Mouse (Mus musculus) fibroblast of lung, adult 2 months (primary cell): ENCODE results near the gene Arhgef26.

Experiments
- DNase-seq: peaks from one replicate; pipeline ENCODE4 v3.0.0-alpha.2; 2011; ENCODE audit warnings: low read depth

Arhgef26 gene

DNA sequence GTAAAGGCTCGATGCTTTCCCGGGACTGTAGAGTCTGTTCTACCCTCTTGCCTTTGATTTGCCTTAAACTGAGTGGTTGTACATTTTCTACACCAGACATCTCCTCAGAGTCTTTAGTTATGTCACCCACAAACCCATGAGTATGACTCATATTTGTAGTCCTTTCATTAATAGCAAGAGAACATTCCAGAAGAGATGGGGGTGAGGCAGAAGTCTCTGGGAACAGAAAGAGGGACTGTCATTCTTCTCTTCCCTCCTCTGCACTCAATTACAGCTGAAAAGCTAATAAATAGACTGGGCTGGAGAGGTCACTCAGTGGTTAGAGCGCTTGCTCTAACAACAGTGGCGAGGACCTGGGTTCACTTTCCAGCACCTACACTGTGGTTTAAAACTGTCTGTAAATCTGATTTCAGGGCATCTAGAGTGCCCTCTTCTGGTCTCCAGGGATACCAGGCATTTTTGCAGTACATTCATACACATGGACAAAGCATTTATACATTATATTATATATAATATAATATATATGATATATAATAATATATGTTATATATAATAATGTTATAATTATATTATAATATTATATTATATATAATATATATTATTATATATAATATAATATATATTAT lies 111.8 kb downstream of the Arhgef26 start:
- DNase-seq, result peak; percentile 4

DNA sequence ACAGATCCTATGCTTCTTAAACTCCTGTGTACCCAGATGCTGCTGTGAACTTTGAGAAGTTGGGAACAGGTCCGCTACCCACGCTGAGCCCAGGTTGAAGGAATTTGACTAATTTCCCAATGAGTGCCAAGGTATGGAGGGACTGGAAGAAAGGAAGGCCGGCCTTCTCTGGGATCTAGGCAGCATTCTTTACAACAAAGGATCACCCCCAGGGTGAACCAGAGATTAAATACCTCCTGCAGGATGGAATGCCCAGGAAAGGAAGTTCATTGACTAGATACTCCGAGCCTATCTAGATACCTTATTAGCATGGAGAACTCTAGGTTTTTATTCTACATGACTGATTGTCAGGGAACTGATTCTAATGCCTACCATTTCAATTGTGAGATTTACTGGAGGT lies 114.8 kb downstream of the Arhgef26 start:
- no peak for DNase-seq

DNA sequence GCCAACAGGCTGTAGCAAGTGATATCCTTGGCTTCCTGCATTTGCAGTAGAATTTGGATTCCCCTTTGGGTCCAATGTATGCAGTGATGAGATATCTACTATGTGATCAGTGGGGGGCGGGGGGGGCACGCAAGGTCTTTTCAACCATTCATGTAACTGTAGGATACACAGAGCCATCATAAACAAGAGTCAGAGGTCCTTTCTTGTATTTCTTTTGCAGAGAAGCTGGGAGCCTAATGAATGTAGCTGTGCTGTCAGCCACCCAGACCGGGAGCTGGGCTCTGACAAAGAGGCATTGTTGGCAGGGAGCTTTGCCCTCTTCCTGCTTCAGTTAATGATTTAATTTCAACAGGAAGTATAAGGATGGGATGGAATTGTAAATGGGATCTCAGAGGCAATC lies 116.0 kb downstream of the Arhgef26 start:
- no peak for DNase-seq

DNA sequence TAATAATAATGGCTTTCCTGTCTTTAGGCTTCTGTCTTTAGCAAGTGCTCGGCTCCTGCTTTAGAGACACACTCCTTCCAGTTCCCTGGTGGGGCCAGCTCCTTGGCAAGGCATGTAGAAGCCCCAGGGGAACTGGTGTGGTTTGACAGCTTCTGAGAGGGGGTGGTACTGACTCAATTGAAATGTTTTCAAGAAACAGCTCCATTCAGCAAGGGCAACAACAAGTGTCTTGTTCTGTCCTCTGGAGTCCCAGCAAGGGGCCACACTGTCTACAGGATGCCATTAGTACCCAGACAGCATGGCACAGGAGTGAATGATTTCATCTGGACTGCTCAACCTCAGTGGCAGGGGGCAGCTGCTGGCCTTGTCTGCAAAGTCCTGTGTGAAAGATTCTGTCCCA lies 117.7 kb downstream of the Arhgef26 start:
- DNase-seq, result peak; percentile 6

DNA sequence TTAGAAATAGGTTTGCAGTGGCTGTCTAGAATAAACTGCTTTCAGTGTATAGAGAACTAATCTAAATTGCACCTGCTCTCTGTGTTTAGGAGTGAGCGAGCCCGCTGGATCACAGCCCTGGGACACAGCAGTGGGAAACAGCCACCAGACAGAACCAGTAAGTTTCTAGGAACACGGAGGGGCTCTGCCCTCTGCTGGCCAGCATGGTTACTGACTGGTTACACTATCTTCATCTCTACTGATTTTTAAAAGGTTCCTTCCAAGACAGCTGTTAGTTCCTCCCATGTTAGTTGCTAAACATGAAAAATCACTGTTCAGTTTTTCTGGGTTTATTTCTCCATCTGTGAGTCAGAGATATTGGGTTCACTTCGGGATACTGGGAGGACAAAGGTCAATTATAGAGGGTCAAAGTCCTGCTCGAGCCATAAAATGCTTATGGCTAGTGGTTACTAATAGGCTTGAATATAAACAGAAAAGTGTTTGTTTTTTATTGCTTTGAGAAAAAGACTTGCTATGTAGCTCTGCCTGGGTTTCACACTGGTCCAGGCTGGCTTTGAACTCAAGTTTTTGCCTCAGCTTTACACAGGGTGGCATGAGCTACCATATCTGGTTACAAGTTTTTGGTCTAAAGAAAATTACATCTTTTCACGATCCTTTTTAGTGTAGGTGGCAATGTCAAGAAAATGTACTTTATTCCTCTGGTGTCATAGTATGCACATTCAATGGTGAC lies 120.3 kb downstream of the Arhgef26 start:
- peak; percentile 27 for DNase-seq

DNA sequence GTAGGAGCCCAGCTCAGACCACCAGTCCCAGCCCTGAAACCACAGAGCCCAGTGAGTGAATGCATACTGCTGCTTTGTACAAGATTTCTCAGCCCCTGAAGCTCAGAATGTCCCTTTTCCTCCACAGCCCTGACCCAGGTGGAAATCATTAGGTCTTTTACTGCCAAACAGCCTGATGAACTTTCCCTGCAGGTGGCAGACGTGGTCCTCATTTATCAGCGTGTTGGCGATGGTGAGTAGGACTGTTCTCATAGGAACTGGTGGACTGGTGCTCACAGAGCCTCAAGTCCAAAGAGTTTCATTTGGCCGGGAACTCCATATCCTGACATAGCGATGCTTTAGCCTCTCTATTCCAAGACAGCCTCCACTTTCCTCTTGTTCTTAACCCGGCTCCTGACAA lies 121.3 kb downstream of the Arhgef26 start:
- no peak for DNase-seq

DNA sequence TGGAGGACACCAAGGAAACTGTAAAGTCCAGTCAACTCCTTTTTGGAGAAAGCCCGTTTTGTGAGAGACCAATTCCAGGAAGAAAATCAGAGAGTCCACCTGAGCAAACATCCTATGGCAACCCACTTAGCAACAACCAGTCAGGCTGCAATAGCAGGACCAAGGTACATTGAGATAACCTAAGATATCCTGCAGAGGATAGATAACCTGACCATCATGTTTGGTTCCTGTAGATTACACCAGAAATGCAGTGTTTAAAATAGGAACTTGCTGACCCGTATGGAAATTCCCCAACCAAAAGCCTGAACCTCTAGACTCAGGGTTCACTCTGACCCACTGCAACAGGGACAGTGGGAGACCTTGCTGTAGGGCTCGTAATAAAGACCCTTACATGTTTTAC lies 126.1 kb downstream of the Arhgef26 start:
- no peak for DNase-seq

DNA sequence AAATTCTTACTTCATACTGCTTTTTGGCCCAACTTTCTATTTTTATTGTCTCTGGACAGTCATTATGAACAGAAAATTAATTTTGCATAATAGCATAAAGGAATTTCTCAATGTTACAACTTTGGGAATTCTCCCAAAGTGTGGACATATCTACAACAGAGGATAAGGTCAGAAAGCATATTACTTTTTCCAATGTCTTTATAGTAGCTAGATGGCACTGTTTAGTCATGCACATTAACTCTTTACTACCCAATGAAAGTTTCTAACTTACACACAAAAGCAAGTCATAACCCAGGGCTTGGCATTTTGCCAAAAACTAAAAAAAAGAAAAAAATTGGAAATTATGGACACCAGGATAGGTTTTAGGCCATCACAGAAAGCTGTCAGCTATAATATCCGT lies 132.0 kb downstream of the Arhgef26 start:
- no peak for DNase-seq

DNA sequence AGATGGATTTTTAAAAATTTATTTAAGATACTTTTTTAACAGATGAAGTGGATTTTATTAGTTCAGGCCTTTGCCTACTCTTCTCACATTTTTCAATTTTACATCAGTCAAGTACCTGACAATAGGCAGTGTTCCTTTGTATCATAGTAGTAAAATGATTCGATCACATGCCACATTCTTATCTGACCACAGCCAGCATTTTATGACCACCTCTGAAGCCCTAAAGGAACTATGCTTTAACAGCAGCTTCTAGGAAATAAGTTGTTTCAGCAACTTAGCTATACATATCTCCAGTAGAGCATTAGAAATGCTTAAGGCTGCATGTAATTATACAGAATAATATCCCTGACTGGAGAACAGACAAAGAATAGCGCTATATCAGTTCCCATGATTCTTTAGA lies 146.2 kb downstream of the Arhgef26 start:
- no peak for DNase-seq

DNA sequence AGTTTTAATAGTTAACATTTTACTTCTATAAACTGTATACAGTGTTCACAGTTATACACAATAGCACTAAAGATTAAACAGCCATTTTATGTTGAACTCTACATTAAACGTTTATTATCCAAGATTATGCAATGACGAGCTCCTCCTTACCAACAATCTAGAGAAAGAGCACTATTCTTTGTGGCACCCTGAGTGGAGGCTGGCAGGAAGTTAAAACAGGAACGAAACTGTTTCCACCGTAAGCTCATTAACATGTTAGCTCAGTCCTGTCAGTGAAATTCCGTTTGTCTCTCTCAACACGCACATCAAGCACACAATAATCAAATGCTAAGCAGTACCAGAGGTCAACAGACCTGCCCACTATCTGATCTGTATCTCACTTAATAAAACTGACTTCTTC lies 154.4 kb downstream of the Arhgef26 start:
- DNase-seq, result no peak

DNA sequence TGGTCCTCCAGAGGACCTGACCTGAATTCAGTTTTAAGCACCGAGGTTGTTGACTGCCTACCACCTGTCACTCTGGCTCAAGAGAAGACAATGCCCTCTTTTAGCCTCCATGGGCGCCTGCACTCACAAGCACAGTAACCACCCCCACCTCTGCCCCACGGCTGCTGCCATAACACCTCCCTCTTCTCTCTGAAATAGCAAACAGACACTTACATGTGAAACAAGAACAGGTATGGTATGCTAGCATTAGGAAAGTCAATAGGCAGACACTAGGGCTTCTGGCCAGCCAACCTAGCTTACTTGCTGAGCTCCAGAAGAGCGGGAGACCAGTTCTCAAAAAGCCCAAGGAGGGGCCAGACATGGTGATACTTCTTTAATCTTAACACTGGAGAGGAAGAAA lies 161.2 kb downstream of the Arhgef26 start:
- DNase-seq, result no peak

DNA sequence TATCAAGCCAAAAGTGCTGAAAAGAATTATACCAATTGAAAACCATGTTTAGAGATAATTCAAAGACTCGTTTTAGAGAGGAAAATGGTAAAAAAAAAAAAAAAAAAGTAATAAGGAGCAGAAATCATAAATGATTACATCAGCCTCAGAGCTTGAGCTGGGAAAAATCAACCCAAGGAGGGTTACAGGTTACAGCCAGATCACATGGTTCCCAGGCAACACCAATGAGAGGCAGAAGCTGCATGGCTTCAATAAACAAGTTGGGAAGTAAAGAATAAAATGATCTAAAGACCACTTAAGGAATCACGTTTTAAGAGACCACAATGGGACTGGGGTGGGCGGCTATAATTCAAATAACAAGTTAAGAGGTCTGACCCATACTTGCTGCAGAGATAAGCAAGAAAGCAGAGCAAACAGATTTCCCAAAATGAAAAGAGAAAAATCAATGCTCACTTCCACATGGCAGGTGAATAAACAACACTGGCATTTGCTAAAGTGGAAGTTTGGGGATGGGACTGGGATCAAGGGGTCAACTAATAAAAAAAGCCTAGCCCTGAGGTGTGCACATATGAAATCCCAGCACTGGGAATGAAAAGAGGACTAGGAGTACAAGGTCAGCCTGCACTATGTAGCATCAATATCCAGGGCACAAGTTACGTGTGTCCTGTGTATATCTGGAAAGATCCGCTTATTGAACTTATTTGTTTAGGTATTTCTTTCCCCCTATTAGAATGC lies 167.2 kb downstream of the Arhgef26 start:
- no peak for DNase-seq

DNA sequence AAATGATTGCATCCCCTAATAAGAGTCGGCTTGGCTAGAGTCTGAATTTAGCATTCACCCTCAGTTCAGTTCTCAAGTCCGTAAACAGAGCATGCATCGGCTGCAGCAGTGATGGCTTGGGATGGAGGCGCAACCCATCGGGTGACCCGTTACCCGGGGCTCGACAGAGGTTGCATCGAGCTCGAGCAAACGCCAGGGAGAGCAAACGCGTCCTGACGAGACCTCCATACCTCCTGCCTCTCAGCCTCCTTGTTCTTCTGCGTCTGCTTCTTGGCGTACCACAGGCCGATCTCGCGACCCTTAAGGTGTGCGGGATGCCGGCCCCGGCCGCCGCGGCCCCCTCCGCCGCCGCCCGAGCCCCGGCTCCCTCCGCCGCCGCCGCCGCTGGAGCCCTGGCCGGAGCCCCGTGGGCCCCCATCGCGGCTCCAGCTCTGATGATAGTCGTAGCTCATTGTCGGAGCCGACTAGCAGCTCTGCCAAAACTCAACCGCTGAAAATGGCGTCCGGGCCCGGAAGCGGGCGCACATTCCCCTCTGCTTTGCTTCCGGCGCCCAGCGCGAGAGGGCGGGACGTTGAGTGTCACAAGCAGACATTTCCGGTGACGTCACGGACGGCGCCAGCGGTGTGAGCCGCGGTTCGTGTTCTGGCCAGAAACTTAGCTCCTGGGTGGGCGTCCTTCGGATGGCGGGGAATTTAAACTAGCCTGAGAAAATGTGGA lies 168.5 kb downstream of the Arhgef26 start, which contains the start of gene Dhx36:
TSS of gene Dhx36 (minus strand) at position 517 of the 718 bp plus-strand sequence.
- DNase-seq, result peak; percentile 90

DNA sequence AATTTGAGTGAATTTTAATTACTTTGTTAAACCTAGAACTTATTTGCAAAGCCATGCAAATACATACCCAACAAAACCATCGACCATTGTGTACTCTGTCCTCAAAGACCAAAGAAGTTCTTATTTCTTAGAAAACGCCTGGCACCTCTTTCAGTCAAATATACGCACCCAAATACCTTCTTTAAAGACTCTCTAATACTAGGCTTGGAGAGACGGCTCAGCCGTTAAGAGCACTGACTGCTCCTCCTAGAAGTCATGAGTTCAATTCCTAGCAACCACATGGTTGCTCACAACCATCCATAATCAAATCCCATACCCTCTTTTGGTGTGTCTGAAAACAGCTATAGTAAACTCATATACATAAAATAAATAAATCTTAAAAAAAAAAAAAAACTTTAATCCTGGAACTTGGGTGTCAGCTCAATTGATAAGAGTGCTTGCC lies 169.1 kb downstream of the Arhgef26 start:
- DNase-seq, result no peak
